Mouse (Mus musculus) liver, postnatal 0 days (tissue): Measurements from ENCODE around the gene Usp32.

Experiments
- CTCF ChIP-seq: sonication (generic); IDR thresholded peaks from 2 replicates; pipeline ENCODE4 v1.5.1; 2016; ENCODE audit warnings: antibody characterized with exemption, low read depth
- EP300 ChIP-seq: IDR thresholded peaks from 2 replicates; pipeline ENCODE4 v1.6.1; 2016; ENCODE audit warnings: antibody characterized with exemption, low read depth, mild to moderate bottlenecking

GRCm38 (mm10) chr11:84962536-84962935, 177.4 kb downstream of the Usp32 start:
- TF ChIP-seq CTCF (no peak), EP300 (no peak)
